Mouse (Mus musculus): Measurements from ENCODE around the gene Gfra4. TPM values are rescaled to one million over a fixed set of nuclear protein-coding genes. Genes with fewer than 3 reads are reported as not detected.

The Gfra4 gene
- polyA plus RNA-seq, 1 experiment from 2014 or later: 9.6 TPM

- Histone ChIP-seq H3K4me3 (no peak overlapping the region), H3K4me1 (no peaks in the 10 kb centered on the region), H3K9ac (no peak overlapping the region), H3K9me3 (no peaks in the 10 kb centered on the region), H3K27ac (no peak overlapping the region), H3K36me3 (peaks cover 27% of the 10 kb centered on the region), H3K27me3 (replicated peaks) (no peaks in the 10 kb centered on the region), H3K4me2 (replicated peaks) (no peak overlapping the region)
- ATAC-seq (ENCODE audit: low FRiP score, low read depth): no peak
- 85% methylated on average over 9 of the region's 9 CpGs for WGBS
These were observed 13.6 kb downstream of the Gfra4 start for GRCm38 (mm10) chr2:131029065-131029935.

- ATAC-seq (ENCODE audit: low FRiP score, low read depth): no peak
- Histone ChIP-seq H3K4me3 (no peak overlapping the region), H3K9me3 (no peaks in the 10 kb centered on the region), H3K27me3 (replicated peaks) (no peaks in the 10 kb centered on the region), H3K9ac (no peak overlapping the region), H3K36me3 (peaks cover 43% of the 10 kb centered on the region), H3K4me1 (no peaks in the 10 kb centered on the region), H3K27ac (no peak overlapping the region), H3K4me2 (replicated peaks) (no peak overlapping the region)
- 87% methylated on average over 3 of the region's 3 CpGs for WGBS
These were observed 15.9 kb downstream of the Gfra4 start for GRCm38 (mm10) chr2:131026941-131027340.

- Histone ChIP-seq H3K4me2 (replicated peaks) (no peak overlapping the region), H3K27me3 (replicated peaks) (no peaks in the 10 kb centered on the region), H3K4me1 (no peaks in the 10 kb centered on the region), H3K9me3 (no peaks in the 10 kb centered on the region), H3K4me3 (no peak overlapping the region), H3K9ac (no peak overlapping the region), H3K27ac (no peak overlapping the region), H3K36me3 (peaks cover 51% of the 10 kb centered on the region)
- 93% methylated on average over 2 of the region's 2 CpGs for WGBS
- ATAC-seq (ENCODE audit: low FRiP score, low read depth): no peak
These were observed 17.7 kb downstream of the Gfra4 start for GRCm38 (mm10) chr2:131025230-131025629.

GRCm38 (mm10) chr2:131010566-131010965 lies 32.3 kb downstream of the Gfra4 start:
- Histone ChIP-seq H3K36me3 (peaks cover 28% of the 10 kb centered on the region), H3K27ac (no peak overlapping the region), H3K4me2 (replicated peaks) (no peak overlapping the region), H3K4me3 (no peak overlapping the region), H3K27me3 (replicated peaks) (no peaks in the 10 kb centered on the region), H3K9ac (no peak overlapping the region), H3K4me1 (no peaks in the 10 kb centered on the region), H3K9me3 (no peaks in the 10 kb centered on the region)
- no peak for ATAC-seq (ENCODE audit: low FRiP score, low read depth)
- WGBS: 92% methylated on average over 1 of the region's 1 CpGs

- Histone ChIP-seq H3K27ac (no peak overlapping the region), H3K9me3 (no peaks in the 10 kb centered on the region), H3K4me2 (replicated peaks) (no peak overlapping the region), H3K4me3 (no peak overlapping the region), H3K9ac (no peak overlapping the region), H3K27me3 (replicated peaks) (no peaks in the 10 kb centered on the region), H3K4me1 (no peaks in the 10 kb centered on the region), H3K36me3 (peaks cover 28% of the 10 kb centered on the region)
- ATAC-seq (ENCODE audit: low FRiP score, low read depth): no peak
- WGBS: 88% methylated on average over 2 of the region's 2 CpGs
These were observed 33.8 kb downstream of the Gfra4 start for GRCm38 (mm10) chr2:131009123-131009522.

- 93% methylated on average over 2 of the region's 2 CpGs for WGBS
- no peak for ATAC-seq (ENCODE audit: low FRiP score, low read depth)
- no peaks in the 10 kb centered on the region for H3K9me3 ChIP-seq
These were observed 50.1 kb downstream of the Gfra4 start for GRCm38 (mm10) chr2:130992818-130993217.

More at GRCm38 (mm10) chr2:130992818-130993217, 50.1 kb downstream of the Gfra4 start:
- no peak overlapping the region for H3K9ac ChIP-seq
- H3K4me3 ChIP-seq: no peak overlapping the region
- no peaks in the 10 kb centered on the region for H3K4me1 ChIP-seq
- H3K27ac ChIP-seq: no peak overlapping the region
- no peaks in the 10 kb centered on the region for H3K27me3 ChIP-seq (replicated peaks)
- H3K36me3 ChIP-seq: peaks cover 17% of the 10 kb centered on the region; the same call in 1 of the 2 replicates
- no peak overlapping the region for H3K4me2 ChIP-seq (replicated peaks)

Small RNA genes within 50 kb of the gene (microRNA-seq; reads per million reads assigned to microRNA genes)
- not detected for gene Mir6973b

Other genes starting within 250 kb of the Gfra4 start
- gene 4930402H24Rik, start 136.7 kb downstream of the Gfra4 start, polyA plus RNA-seq (2016; fragmentation: Nextera tagmentation; extraction: Ambion mirVana): 86.6 and 95.0 TPM in 2 replicates
- 13.5 and 13.6 TPM in 2 replicates for gene Atrn, start 136.6 kb downstream of the Gfra4 start, polyA plus RNA-seq (2016; fragmentation: Nextera tagmentation; extraction: Ambion mirVana)
- 0.98 and 1.2 TPM in 2 replicates for gene Adam33, start 20.7 kb upstream of the Gfra4 start, polyA plus RNA-seq (2016; fragmentation: Nextera tagmentation; extraction: Ambion mirVana)
- 0.11 and 0.13 TPM in 2 replicates for gene Siglec1, start 43.7 kb upstream of the Gfra4 start, polyA plus RNA-seq (2016; fragmentation: Nextera tagmentation; extraction: Ambion mirVana)
- 6.1 and 6.9 TPM in 2 replicates for gene Hspa12b, start 84.2 kb upstream of the Gfra4 start, polyA plus RNA-seq (2016; fragmentation: Nextera tagmentation; extraction: Ambion mirVana)
- gene Gm11037, start 90.4 kb upstream of the Gfra4 start, polyA plus RNA-seq (2016; fragmentation: Nextera tagmentation; extraction: Ambion mirVana): not detected in 2 replicates
- 98.8 and 104 TPM in 2 replicates for gene 1700037H04Rik, start 117.0 kb upstream of the Gfra4 start, polyA plus RNA-seq (2016; fragmentation: Nextera tagmentation; extraction: Ambion mirVana)
- 19.3 and 21.1 TPM in 2 replicates for gene Cenpb, start 137.0 kb upstream of the Gfra4 start, polyA plus RNA-seq (2016; fragmentation: Nextera tagmentation; extraction: Ambion mirVana)
- gene Cdc25b, start 143.9 kb upstream of the Gfra4 start, polyA plus RNA-seq (2016; fragmentation: Nextera tagmentation; extraction: Ambion mirVana): 97.0 and 99.5 TPM in 2 replicates
- gene Spef1, start 144.2 kb upstream of the Gfra4 start, polyA plus RNA-seq (2016; fragmentation: Nextera tagmentation; extraction: Ambion mirVana): 9.0 and 9.3 TPM in 2 replicates
- 30.7 and 36.3 TPM in 2 replicates for gene Ap5s1, start 164.0 kb upstream of the Gfra4 start, polyA plus RNA-seq (2016; fragmentation: Nextera tagmentation; extraction: Ambion mirVana)
- 9.5 and 10.3 TPM in 2 replicates for gene Mavs, start 191.0 kb upstream of the Gfra4 start, polyA plus RNA-seq (2016; fragmentation: Nextera tagmentation; extraction: Ambion mirVana)
- gene Pank2, start 219.4 kb upstream of the Gfra4 start, polyA plus RNA-seq (2016; fragmentation: Nextera tagmentation; extraction: Ambion mirVana): 55.3 and 56.1 TPM in 2 replicates